Mouse (Mus musculus) bone marrow macrophage, adult 2 months (primary cell): ENCODE measurements around the gene Ogdhl.

Experiments used
- CTCF ChIP-seq: IDR thresholded peaks from 2 replicates; pipeline ENCODE4 v1.5.1; 2012; ENCODE audit warnings: low read depth, mild to moderate bottlenecking, low read length, moderate library complexity
- POLR2A ChIP-seq: IDR thresholded peaks from 2 replicates; pipeline ENCODE4 v1.6.1; 2012; ENCODE audit warnings: mild to moderate bottlenecking, low read depth, low read length, borderline replicate concordance

DNA sequence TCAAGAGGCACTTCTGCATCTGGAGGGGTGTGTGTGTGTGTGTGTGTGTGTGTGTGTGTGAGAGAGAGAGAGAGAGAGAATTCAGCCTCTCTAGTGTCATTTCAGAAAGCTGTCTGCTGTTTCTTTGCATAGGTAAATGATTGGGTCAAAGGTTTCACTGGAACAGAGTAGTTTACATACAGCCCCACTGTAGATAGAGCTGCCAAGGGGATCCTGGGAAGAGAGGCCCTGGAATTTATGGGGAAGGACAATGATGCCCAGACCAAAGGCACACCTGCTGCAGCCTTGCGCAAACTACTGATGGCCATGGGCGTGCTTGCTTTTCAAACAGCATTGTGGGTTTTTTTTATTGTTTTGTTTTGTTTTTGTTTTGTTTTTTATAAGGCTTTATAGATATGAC lies 50.7 kb downstream of the Ogdhl start:
- no peak for TF ChIP-seq CTCF
- TF ChIP-seq POLR2A, result no peak
